Mouse (Mus musculus) spleen, postnatal 10 days (tissue): ENCODE measurements around the gene Gm20831.
"Not testable (repeated sequence)": the region's sequence is repeated elsewhere in the genome, so short reads cannot be mapped to it uniquely, and the experiment has no call there.

ENCODE experiments used
- DNase-seq, 2 experiments: peaks; one replicate each; pipeline ENCODE4 v3.0.0; 2021 to 2022; ENCODE audit warnings: low spot score in 2 of 2

The Gm20831 gene

GRCm38 (mm10) chrY:17874441-17874840 lies at the start of gene Gm20831, which contains the start of gene Gm20772:
Gm20831 (plus strand) TSS chrY:17874741.
Gm20772 (plus strand) TSS chrY:17874741.
- DNase-seq = not testable (repeated sequence)

GRCm38 (mm10) chrY:17846166-17846565 lies 28.4 kb upstream of the Gm20831 start, which contains the start of gene Gm21904:
Gm21904 (minus strand) TSS chrY:17846266.
- DNase-seq = not testable (repeated sequence)

- DNase-seq = not testable (repeated sequence)
Measured at GRCm38 (mm10) chrY:17937230-17937629, 62.7 kb downstream of the Gm20831 start, which contains the start of gene Srsy. Srsy (minus strand) TSS chrY:17937330.
